Mouse (Mus musculus) spleen, postnatal 0 days (tissue): ENCODE results near the gene Gm3415. TPM values are rescaled to one million over a fixed set of nuclear protein-coding genes. Genes with fewer than 3 reads are reported as not detected.

Source experiments
- polyA plus RNA-seq: library from polyadenylated mRNA; unstranded; fragments of >200 nt; fragmentation: Nextera tagmentation; extraction: Ambion mirVana; gene quantifications from 2 replicates; pipeline ENCODE4 v1.2.1, GENCODE M21; 2015

The Gm3415 gene
- not detected in 2 replicates for polyA plus RNA-seq

DNA sequence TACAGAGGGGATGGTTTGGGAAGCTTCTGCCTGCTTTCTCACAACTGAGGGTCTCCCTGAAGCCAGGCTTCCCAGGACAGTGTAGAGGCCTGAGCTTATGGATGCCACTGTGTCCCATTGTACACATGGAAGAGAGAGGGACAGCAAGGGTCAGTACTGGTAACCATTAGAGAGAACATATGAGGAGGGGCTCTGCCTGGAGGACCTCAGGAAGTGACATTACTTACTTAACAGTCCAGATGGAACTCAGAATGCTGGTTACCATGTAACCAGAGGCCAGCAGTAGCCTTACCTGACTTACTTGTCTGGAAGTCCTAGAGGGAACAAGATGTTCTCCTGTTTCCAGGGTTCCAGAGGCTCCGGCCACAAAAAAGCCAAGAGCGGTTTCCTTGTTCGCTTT lies at the start of gene Gm3415:
Gene Gm3415 (plus strand): TSS at position 301 of the 400 bp plus-strand sequence.

DNA sequence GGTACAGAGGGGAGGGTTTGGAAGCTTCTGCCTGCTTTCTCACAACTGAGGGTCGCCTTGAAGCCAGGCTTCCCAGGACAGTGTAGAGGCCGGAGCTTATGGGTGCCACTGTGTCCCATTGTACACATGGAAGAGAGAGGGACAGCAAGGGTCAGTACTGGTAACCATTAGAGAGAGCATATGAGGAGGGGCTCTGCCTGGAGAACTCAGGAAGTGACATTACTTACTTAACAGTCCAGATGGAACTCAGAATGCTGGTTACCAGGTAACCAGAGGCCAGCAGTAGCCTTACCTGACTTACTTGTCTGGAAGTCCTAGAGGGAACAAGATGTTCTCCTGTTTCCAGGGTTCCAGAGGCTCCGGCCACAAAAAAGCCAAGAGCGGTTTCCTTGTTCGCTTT lies 42.1 kb upstream of the Gm3415 start, which contains the start of gene Gm3402:
Gene Gm3402 (plus strand): TSS at position 301 of the 400 bp plus-strand sequence.

GRCm38 (mm10) chr5:146525501-146525900 lies 30.4 kb upstream of the Gm3415 start, which contains the start of gene Gm3404:
Gene Gm3404, plus strand, starts transcription at chr5:146525801.

GRCm38 (mm10) chr5:146537347-146537746 lies 18.6 kb upstream of the Gm3415 start, which contains the start of gene Gm3409:
Gene Gm3409, plus strand, starts transcription at chr5:146537647.

GRCm38 (mm10) chr5:146584478-146585306 lies 28.8 kb downstream of the Gm3415 start, which contains the start of gene Gpr12:
Gene Gpr12, minus strand, starts transcription at chr5:146585239.

Other genes with a start within 250 kb of the Gm3415 start
- 0.02 and 0.07 TPM in 2 replicates for gene Wasf3, start 171.2 kb upstream of the Gm3415 start, polyA plus RNA-seq
- gene Gm6408, start 74.2 kb upstream of the Gm3415 start, polyA plus RNA-seq = not detected in 2 replicates
- not detected in 2 replicates for gene Gm6370, start 64.8 kb upstream of the Gm3415 start, polyA plus RNA-seq
- not detected in 2 replicates for gene 4930449I24Rik, start 53.7 kb upstream of the Gm3415 start, polyA plus RNA-seq
- not detected in 2 replicates for gene Gm3402, start 42.0 kb upstream of the Gm3415 start, polyA plus RNA-seq
- not detected in 2 replicates for gene Gm3404, start 30.3 kb upstream of the Gm3415 start, polyA plus RNA-seq
- gene Gm3409, start 18.5 kb upstream of the Gm3415 start, polyA plus RNA-seq = not detected in 2 replicates
- gene Gpr12, start 29.1 kb downstream of the Gm3415 start, polyA plus RNA-seq = 0.16 TPM in 1 of 2 replicates, not detected in the other
- gene Usp12, start 238.9 kb downstream of the Gm3415 start, polyA plus RNA-seq = 8.1 and 11.0 TPM in 2 replicates